Mouse (Mus musculus) forebrain, embryonic 11.5 days (tissue): ENCODE measurements at regions not wholly inside any gene's neighbourhood (a gene's known extent, or its start where the extent isn't known, plus 50 kb on each side); places are given as distances from the start of the nearest gene placed in this dataset.

Source experiments
- ATAC-seq: fragments of 200-750 bp; cut with Nextera tagmentation; replicated peaks from 2 replicates; pipeline ENCODE4 v1.8.0; 2017; ENCODE audit warnings: moderate TSS enrichment; ENCODE audit not compliant: low FRiP score
- DNase-seq: peaks from one replicate; pipeline ENCODE4 v3.0.0-alpha.2; 2017; ENCODE audit warnings: low spot score
- H3K27ac ChIP-seq: fragments of 300-500 bp; sonication (generic); 2 replicates; pipeline ENCODE4 v1.5.1; 2014; ENCODE audit warnings: low read depth, low read length
- H3K27me3 ChIP-seq: fragments of 300-500 bp; sonication (generic); 2 replicates; pipeline ENCODE4 v1.6.1; 2014; ENCODE audit warnings: mild to moderate bottlenecking, low read length, mixed read lengths; ENCODE audit not compliant: control insufficient read depth, insufficient read depth
- H3K36me3 ChIP-seq: fragments of 300-500 bp; sonication (generic); 2 replicates; pipeline ENCODE4 v1.6.1; 2014; ENCODE audit warnings: mild to moderate bottlenecking, low read length, moderate library complexity, mixed read lengths; ENCODE audit not compliant: control insufficient read depth, insufficient read depth
- H3K4me1 ChIP-seq: fragments of 300-500 bp; sonication (generic); replicated peaks from 2 replicates; pipeline ENCODE4 v1.6.1; 2014; ENCODE audit warnings: low read length, mixed read lengths; ENCODE audit not compliant: control insufficient read depth, insufficient read depth
- H3K4me2 ChIP-seq: fragments of 300-500 bp; sonication (generic); 2 replicates; pipeline ENCODE4 v1.6.1; 2014; ENCODE audit warnings: low read depth, mild to moderate bottlenecking, low read length, moderate library complexity, mixed read lengths; ENCODE audit not compliant: severe bottlenecking
- H3K4me3 ChIP-seq: fragments of 300-500 bp; sonication (generic); 2 replicates; pipeline ENCODE4 v1.5.1; 2014; ENCODE audit warnings: low read depth, low read length
- H3K9ac ChIP-seq: fragments of 300-500 bp; sonication (generic); 2 replicates; pipeline ENCODE4 v1.6.1; 2014; ENCODE audit warnings: low read length
- H3K9me3 ChIP-seq: fragments of 300-500 bp; sonication (generic); 2 replicates; pipeline ENCODE4 v1.6.1; 2016; ENCODE audit warnings: low read length, mixed read lengths; ENCODE audit not compliant: control insufficient read depth
- WGBS: fragments of 180-500 bp; shearing (Covaris S2); extraction: QIAGEN DNeasy Blood & Tissue Kit; methylation state at CpG from one replicate; pipeline ENCODE4 v1.1.7; 2014; 5-methylcytosine and 5-hydroxymethylcytosine counted together

DNA sequence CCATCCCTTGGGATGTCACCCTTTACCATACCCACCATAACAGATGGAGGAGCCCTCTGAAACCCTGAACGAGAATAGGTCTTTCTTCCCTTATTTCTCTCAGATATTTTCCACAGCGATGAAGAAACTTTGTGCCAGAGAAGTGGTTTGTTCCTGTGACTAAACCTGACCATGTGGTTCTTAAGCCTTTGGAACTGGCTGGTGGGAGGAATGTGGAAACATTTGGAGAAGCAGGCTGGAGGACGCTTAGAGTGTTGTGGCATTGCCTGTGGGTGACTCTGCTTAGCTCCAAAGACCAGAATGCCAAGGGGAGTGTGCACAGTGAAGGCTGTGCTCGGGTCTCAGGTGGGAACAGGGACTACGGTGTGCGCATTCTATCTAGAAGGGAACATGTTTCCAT is 77.7 kb upstream of the Otos start:
- H3K4me3 ChIP-seq: no peak overlapping the region
- no peak overlapping the region for H3K27ac ChIP-seq
- H3K9me3 ChIP-seq: no peaks in the 10 kb centered on the region
- no peaks in the 10 kb centered on the region for H3K27me3 ChIP-seq
- no peak for DNase-seq
- 83% methylated on average over 6 of the region's 6 CpGs for WGBS
- no peaks in the 10 kb centered on the region for H3K36me3 ChIP-seq
- H3K9ac ChIP-seq: no peak overlapping the region
- no peaks in the 10 kb centered on the region for H3K4me1 ChIP-seq
- no peak for ATAC-seq
- H3K4me2 ChIP-seq: no peak overlapping the region

DNA sequence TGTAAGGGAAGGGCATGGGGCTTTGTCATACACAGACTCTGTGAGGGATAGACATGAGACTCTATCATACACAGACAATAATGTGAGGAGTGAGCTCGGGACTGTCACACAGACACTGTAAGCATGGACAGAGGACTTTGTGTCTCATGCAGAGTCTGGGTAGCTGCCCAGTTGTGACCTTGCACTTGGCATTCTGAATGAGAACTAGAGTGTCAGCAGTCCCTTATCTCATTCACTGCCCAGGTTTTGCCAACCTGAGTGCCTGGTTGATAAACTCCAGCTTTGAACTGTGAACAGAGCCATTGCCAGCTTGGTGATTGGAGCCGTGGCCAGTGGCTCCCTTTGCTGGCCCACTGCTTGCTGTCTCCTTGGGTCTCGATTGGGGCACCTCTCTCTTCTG is 75.5 kb upstream of the Otos start:
- Histone ChIP-seq H3K36me3 (no peaks in the 10 kb centered on the region), H3K4me2 (no peak overlapping the region), H3K9ac (no peak overlapping the region), H3K27ac (no peak overlapping the region), H3K27me3 (no peaks in the 10 kb centered on the region), H3K9me3 (no peaks in the 10 kb centered on the region), H3K4me1 (peaks cover 3% of the 10 kb centered on the region; the same call in 1 of the 2 replicates), H3K4me3 (no peak overlapping the region)
- DNase-seq (no peak), ATAC-seq (no peak)
- 82% methylated on average over 3 of the region's 3 CpGs for WGBS

DNA sequence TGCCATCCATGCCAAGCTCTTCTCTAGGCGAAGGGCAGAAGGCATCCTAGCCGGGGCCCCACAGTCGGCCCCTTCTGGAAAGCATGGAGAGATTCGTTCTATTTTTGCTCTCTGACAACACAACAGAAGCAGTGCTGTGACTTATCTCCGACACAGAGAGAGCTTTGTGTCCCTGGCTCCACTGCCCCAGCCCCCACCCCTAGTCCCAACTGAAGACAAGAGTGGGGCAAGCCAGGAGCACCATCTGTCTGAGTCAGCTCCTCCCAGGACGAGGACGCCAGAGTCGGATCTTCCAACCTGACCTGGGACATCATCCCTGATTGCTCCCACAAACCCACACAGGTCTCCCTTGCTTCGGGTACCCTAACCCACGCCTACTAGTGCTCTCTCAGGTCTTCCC is 71.9 kb upstream of the Otos start:
- Histone ChIP-seq H3K27ac (no peak overlapping the region), H3K9ac (no peak overlapping the region), H3K4me3 (no peak overlapping the region), H3K4me1 (peaks cover 3% of the 10 kb centered on the region; the same call in 1 of the 2 replicates), H3K9me3 (no peaks in the 10 kb centered on the region), H3K36me3 (no peaks in the 10 kb centered on the region), H3K4me2 (no peak overlapping the region), H3K27me3 (no peaks in the 10 kb centered on the region)
- DNase-seq (no peak), ATAC-seq (no peak)
- 75% methylated on average over 10 of the region's 10 CpGs for WGBS

DNA sequence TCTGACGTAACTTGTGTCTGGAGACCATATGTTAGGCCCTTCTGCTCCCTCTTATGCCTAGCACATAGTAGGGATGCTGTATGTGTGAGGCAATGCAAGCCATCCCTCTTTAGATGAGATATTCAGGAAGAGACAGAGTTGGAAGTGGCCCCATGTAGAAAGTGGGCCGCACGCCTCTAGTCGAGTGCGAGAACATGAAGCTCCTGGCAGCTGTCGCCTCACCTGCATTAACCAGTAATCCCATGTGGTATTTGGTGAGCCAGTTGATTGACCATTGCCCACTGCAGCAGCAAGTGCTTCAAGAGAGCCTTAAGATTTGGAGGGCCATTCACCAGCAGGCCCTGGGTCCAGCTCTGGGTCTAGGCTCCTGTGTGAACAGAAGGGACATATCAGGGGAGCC is 71.2 kb upstream of the Otos start:
- Histone ChIP-seq H3K27me3 (no peaks in the 10 kb centered on the region), H3K4me1 (peaks cover 3% of the 10 kb centered on the region; the same call in 1 of the 2 replicates), H3K4me3 (no peak overlapping the region), H3K36me3 (no peaks in the 10 kb centered on the region), H3K9me3 (no peaks in the 10 kb centered on the region), H3K27ac (no peak overlapping the region), H3K9ac (no peak overlapping the region), H3K4me2 (no peak overlapping the region)
- no peak for ATAC-seq
- 96% methylated on average over 6 of the region's 6 CpGs for WGBS
- DNase-seq: no peak

DNA sequence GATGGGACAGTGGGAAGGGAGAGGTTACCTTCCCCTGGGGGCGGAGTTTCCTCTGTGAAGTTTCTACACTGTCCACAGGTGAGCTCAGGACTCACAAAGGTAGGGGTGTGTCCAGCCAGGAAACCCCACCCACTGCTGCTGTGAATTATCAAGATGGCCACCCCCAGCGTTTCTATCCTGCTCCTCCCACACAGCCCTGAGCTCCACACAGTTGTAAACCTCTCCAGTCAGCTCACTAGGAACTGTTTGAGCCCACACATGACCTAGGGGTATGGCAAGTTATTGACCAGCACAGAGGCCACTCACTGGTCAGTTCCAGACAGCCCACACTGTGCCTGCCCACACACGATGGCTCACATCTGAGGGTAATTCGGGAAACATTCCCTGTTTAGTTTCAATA is 69.5 kb upstream of the Otos start:
- no peaks in the 10 kb centered on the region for H3K27me3 ChIP-seq
- no peak overlapping the region for H3K4me2 ChIP-seq
- no peak overlapping the region for H3K27ac ChIP-seq
- no peak for DNase-seq
- no peaks in the 10 kb centered on the region for H3K9me3 ChIP-seq
- peaks cover 3% of the 10 kb centered on the region; the same call in 1 of the 2 replicates for H3K4me1 ChIP-seq
- 81% methylated on average over 4 of the region's 4 CpGs for WGBS
- ATAC-seq: no peak
- H3K9ac ChIP-seq: no peak overlapping the region
- H3K4me3 ChIP-seq: no peak overlapping the region
- no peaks in the 10 kb centered on the region for H3K36me3 ChIP-seq

DNA sequence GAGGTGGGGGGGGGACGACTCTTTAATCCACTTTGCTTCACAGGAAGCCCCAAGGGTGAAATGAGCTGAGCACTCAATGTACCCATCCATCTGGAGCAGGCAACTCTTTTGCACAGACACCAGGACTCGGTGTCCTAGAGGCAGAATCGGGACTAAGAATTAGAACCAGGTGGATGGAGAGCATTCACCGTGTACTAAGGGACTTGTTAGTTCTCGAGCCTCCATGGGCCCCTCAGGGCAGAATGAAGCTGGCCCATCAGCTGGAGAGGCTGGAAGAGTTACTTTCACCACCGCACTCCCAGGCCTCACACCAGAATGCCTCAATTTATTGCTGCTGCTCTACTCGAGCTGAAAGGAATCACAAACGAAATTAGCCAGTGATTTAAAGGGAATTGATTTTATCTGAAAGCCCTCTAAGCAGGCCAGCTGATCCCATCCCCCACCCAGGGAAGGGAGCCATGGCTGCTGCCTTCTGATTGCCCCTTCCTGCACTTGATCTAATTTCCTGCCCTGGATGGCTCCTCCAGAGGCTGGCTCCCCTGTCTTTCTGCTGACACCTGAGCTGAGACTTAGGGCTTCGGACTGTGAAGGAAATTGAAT is 66.2 kb upstream of the Otos start:
- DNase-seq (no peak), ATAC-seq (no peak)
- H3K36me3 ChIP-seq: no peaks in the 10 kb centered on the region
- no peaks in the 10 kb centered on the region for H3K27me3 ChIP-seq
- 47% methylated on average over 9 of the region's 9 CpGs for WGBS
- no peak overlapping the region for H3K9ac ChIP-seq
- no peaks in the 10 kb centered on the region; the same call in 1 of the 2 replicates for H3K4me1 ChIP-seq
- no peak overlapping the region for H3K4me3 ChIP-seq
- H3K4me2 ChIP-seq: no peak overlapping the region
- no peak overlapping the region for H3K27ac ChIP-seq
- H3K9me3 ChIP-seq: no peaks in the 10 kb centered on the region

DNA sequence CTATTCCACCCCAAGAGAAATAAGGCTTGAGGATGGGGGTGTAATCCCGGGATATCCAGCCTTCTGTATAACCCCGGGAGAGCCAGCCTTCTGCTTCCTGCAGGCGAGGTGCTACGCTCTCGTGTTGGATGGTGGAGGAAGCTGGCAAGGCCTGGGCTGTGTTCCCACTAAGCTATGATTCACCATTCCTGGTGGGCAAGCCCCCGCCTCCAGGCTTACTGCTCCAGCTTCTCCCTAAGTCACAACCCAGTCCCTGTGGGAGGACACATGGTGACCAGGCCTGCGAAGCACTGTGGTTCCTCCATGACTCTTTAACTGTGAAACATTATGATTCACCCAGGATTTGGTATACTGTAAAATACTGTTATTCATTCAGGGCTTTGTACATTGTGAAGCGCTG is 63.7 kb upstream of the Otos start:
- Histone ChIP-seq H3K9me3 (no peaks in the 10 kb centered on the region), H3K27me3 (no peaks in the 10 kb centered on the region), H3K4me2 (no peak overlapping the region), H3K27ac (no peak overlapping the region), H3K36me3 (no peaks in the 10 kb centered on the region), H3K4me1 (no peaks in the 10 kb centered on the region; the same call in 1 of the 2 replicates), H3K4me3 (no peak overlapping the region), H3K9ac (no peak overlapping the region)
- no peak for DNase-seq
- ATAC-seq: no peak
- WGBS: 91% methylated on average over 8 of the region's 8 CpGs

DNA sequence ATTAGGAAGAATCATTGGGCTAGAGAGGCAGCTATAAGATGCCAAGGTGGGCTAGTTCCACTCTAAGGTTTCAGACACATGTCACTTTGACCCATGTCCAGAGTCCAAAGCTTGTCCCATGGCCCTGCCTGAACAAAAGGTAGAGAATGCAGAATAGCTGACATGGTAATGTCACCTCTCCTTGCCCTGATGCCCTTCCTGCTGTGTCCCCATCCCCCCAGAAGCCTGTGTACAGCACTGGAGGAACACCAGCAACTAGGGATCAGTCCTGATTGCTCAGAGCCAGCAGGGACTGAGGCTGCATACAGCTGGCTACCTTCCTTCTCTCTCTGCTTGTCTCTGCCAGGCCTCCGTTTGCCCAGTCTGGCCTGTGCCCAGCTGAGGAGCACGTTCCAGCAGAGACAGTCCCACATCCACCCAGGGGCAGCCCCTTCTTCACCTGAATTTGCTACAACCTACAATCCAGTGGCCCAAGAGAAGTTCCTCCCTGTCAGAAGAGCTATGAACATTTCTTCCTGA is 61.7 kb upstream of the Otos start:
- Histone ChIP-seq H3K9ac (no peak overlapping the region), H3K4me2 (no peak overlapping the region), H3K36me3 (no peaks in the 10 kb centered on the region), H3K4me1 (no peaks in the 10 kb centered on the region; the same call in 1 of the 2 replicates), H3K27ac (no peak overlapping the region), H3K27me3 (no peaks in the 10 kb centered on the region), H3K9me3 (no peaks in the 10 kb centered on the region), H3K4me3 (no peak overlapping the region)
- DNase-seq (no peak), ATAC-seq (no peak)
- 85% methylated on average over 2 of the region's 2 CpGs for WGBS

DNA sequence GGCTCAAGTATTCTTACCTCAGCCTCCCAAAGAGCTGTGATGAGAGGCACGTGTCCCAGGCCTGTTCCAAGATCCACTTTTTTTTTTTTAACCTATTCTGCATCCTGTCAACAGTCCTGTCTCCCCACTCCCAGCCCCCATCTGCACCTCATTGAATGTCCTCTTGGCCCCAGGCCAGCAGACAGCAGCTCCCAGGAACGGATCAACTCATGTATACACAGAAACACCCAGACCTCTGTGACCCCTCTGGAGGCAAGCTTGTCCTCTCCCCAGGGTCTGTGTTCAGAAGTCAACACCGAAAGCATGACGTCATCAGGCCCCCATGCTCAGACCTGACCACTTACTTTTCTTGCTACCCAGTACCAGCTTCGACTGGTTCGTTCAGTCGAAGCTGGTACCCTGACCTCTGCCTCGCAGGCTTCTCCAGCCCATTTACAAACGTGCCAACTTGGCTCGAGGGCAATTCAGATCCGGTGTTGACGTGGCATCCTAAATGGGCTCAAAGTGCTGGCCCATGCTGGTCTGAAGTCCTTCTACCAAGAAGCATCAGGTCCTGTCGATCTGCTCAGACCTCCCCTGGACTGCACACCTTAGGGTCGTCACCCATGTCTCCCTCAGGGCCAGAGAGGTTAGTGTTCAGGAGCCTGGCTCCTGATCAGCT is 60.7 kb upstream of the Otos start:
- no peak overlapping the region for H3K4me3 ChIP-seq
- H3K9ac ChIP-seq: no peak overlapping the region
- 81% methylated on average over 14 of the region's 14 CpGs for WGBS
- ATAC-seq (no peak), DNase-seq (no peak)
- H3K27ac ChIP-seq: no peak overlapping the region
- H3K36me3 ChIP-seq: no peaks in the 10 kb centered on the region
- H3K27me3 ChIP-seq: no peaks in the 10 kb centered on the region
- no peaks in the 10 kb centered on the region for H3K4me1 ChIP-seq
- no peaks in the 10 kb centered on the region for H3K9me3 ChIP-seq
- no peak overlapping the region for H3K4me2 ChIP-seq
